Mouse (Mus musculus) intestine, embryonic 14.5 days (tissue): ENCODE measurements around the gene Rassf1. TPM values are rescaled to one million over a fixed set of nuclear protein-coding genes. Genes with fewer than 3 reads are reported as not detected.

ENCODE experiments used
- ATAC-seq: fragments of 200-750 bp; cut with Nextera tagmentation; replicated peaks from 2 replicates; pipeline ENCODE4 v1.8.0; 2017; ENCODE audit warnings: low read depth, moderate number of reproducible peaks, moderate TSS enrichment, moderate library complexity; ENCODE audit not compliant: low FRiP score, low TSS enrichment
- DNase-seq: peaks from one replicate; pipeline ENCODE4 v3.0.0-alpha.2; 2018; ENCODE audit warnings: low spot score
- H3K27ac ChIP-seq: fragments of 300-500 bp; sonication (generic); 2 replicates; pipeline ENCODE4 v1.5.1; 2014; ENCODE audit warnings: low read depth, mild to moderate bottlenecking, control low read depth
- H3K27me3 ChIP-seq: fragments of 300-500 bp; sonication (generic); replicated peaks from 2 replicates; pipeline ENCODE4 v1.6.1; 2014; ENCODE audit warnings: low read length, control low read depth; ENCODE audit not compliant: control insufficient read depth, insufficient read depth
- H3K36me3 ChIP-seq: fragments of 300-500 bp; sonication (generic); 2 replicates; pipeline ENCODE4 v1.6.1; 2014; ENCODE audit warnings: low read length, control low read depth; ENCODE audit not compliant: control insufficient read depth, insufficient read depth
- H3K4me1 ChIP-seq: fragments of 300-500 bp; sonication (generic); replicated peaks from 2 replicates; pipeline ENCODE4 v1.6.1; 2014; ENCODE audit warnings: low read length, control low read depth, mixed read lengths; ENCODE audit not compliant: control insufficient read depth, insufficient read depth
- H3K4me2 ChIP-seq: fragments of 300-500 bp; sonication (generic); 2 replicates; pipeline ENCODE4 v1.6.1; 2014; ENCODE audit warnings: low read length
- H3K4me3 ChIP-seq: fragments of 300-500 bp; sonication (generic); 2 replicates; pipeline ENCODE4 v1.5.1; 2014; ENCODE audit warnings: low read depth, low read length, control low read depth, mixed read lengths
- H3K9ac ChIP-seq: fragments of 300-500 bp; sonication (generic); 2 replicates; pipeline ENCODE4 v1.6.1; 2014; ENCODE audit warnings: mild to moderate bottlenecking, low read length
- H3K9me3 ChIP-seq: fragments of 300-500 bp; sonication (generic); 2 replicates; pipeline ENCODE4 v1.6.1; 2016; ENCODE audit warnings: low read length, control low read depth; ENCODE audit not compliant: control insufficient read depth
- WGBS: fragments of 180-500 bp; shearing (Covaris S2); extraction: QIAGEN DNeasy Blood & Tissue Kit; methylation state at CpG from one replicate; pipeline ENCODE4 v1.1.7; 2014; 5-methylcytosine and 5-hydroxymethylcytosine counted together
- polyA plus RNA-seq: library from polyadenylated mRNA; unstranded; fragments of >200 nt; fragmentation: Nextera tagmentation; extraction: Ambion mirVana; gene quantifications from 2 replicates; pipeline ENCODE4 v1.2.1, GENCODE M21; 2014

Rassf1 gene
- polyA plus RNA-seq, 1 experiment from 2014 or later = 54.4 TPM

DNA sequence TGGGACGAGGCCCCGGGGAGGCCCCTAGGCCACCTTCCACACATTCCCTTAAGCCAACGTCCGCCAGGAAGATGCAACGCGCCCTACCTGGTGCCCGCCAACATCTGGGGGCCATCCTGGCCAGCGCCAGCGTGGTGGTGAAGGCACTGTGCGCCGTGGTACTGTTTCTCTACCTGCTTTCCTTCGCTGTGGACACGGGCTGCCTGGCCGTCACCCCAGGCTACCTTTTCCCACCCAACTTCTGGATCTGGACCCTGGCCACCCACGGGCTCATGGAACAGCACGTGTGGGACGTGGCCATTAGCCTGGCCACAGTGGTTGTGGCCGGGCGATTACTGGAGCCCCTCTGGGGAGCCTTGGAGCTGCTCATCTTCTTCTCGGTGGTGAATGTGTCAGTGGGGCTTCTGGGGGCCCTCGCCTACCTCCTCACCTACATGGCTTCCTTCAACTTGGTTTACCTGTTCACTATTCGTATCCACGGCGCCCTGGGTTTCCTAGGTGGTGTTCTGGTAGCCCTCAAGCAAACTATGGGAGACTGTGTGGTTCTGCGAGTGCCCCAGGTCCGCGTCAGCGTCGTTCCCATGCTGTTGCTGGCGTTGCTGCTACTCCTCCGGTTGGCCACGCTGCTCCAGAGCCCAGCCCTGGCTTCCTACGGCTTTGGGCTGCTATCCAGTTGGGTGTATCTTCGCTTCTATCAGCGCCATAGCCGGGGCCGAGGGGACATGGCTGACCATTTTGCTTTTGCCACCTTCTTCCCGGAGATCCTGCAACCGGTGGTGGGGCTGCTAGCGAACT is 16.8 kb upstream of the Rassf1 start:
- H3K4me1 ChIP-seq = peaks cover 21% of the 10 kb centered on the region
- H3K9ac ChIP-seq = peak overlapping the region; percentile 87
- WGBS = under 1% methylated on average over 40 of the region's 40 CpGs
- H3K27ac ChIP-seq = peak overlapping the region; percentile 67
- H3K27me3 ChIP-seq = no peaks in the 10 kb centered on the region
- H3K36me3 ChIP-seq = peaks cover 30% of the 10 kb centered on the region
- DNase-seq (no peak), ATAC-seq (no peak)
- peak overlapping the region; percentile 78 for H3K4me3 ChIP-seq
- peak overlapping the region; percentile 96 for H3K4me2 ChIP-seq
- H3K9me3 ChIP-seq = no peaks in the 10 kb centered on the region

DNA sequence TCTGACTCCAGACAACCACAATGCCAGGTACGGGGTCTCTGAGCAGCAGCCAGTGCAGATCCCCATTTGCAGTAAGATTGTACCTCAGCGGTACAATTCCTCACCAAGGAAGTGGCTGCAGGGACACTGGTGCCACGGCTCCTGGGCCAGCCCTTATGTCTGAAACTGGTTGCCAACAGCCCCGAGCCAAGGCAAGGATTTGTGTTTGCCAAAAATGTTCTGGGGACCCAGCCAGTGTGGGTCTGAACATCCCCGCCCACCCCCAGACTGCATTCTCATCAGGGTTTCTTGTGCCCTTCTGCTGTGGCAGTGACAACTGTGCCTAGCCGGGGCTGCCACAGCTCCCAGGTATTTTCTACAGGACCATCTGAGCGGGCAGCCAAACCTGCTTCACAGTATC is 13.1 kb upstream of the Rassf1 start:
- Histone ChIP-seq H3K4me1 (peaks cover 33% of the 10 kb centered on the region), H3K4me3 (no peak overlapping the region), H3K9ac (no peak overlapping the region), H3K4me2 (no peak overlapping the region), H3K36me3 (peaks cover 36% of the 10 kb centered on the region), H3K27ac (no peak overlapping the region), H3K27me3 (no peaks in the 10 kb centered on the region), H3K9me3 (no peaks in the 10 kb centered on the region)
- WGBS = 94% methylated on average over 7 of the region's 7 CpGs
- ATAC-seq (no peak), DNase-seq (no peak)

DNA sequence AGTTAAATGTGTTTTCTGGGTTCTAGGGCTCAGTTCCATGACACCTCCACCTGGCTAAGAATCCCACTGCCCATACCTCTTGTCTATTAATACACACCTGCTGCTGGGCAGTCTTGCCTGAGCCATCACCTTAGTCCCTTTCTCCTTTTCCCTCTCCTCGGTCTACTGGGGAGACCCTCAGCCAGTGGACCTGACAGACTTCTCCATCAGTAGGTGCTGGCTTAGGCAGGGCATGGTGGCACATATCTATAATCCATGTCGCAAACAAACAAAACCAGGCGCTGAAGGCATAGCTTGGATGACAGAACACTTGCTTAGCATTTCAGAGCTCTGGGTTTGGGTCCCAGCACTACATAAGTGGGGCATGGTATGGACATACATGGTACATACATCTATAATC is 12.6 kb upstream of the Rassf1 start:
- H3K4me3 ChIP-seq = no peak overlapping the region
- ATAC-seq = no peak
- H3K4me1 ChIP-seq = peaks cover 33% of the 10 kb centered on the region
- no peak overlapping the region for H3K4me2 ChIP-seq
- H3K9me3 ChIP-seq = no peaks in the 10 kb centered on the region
- H3K9ac ChIP-seq = no peak overlapping the region
- H3K36me3 ChIP-seq = peaks cover 40% of the 10 kb centered on the region
- H3K27ac ChIP-seq = no peak overlapping the region
- 93% methylated on average over 3 of the region's 3 CpGs for WGBS
- H3K27me3 ChIP-seq = no peaks in the 10 kb centered on the region
- no peak for DNase-seq

DNA sequence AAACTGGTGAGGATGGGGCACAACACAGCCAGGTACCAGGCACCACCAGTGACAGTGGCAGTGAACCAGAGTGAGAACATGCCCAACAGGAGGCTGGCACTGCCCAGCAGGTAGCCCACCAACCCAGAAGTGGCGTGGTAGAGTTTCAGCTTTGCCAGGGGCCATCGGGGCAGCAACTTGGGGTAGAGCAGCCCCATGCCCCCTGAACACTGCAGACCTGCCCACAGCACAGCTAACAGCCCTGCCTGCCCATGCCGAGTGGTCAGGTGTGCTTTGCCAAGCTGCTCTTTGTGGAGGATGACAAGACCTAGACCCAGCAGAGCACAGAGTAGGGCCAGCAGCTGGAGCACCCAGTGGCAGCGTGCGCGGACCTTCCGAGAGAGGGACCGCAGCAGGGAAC is 11.4 kb upstream of the Rassf1 start:
- no peak for ATAC-seq
- no peak overlapping the region for H3K9ac ChIP-seq
- DNase-seq = no peak
- no peak overlapping the region for H3K4me3 ChIP-seq
- H3K9me3 ChIP-seq = no peaks in the 10 kb centered on the region
- no peak overlapping the region for H3K27ac ChIP-seq
- H3K27me3 ChIP-seq = no peaks in the 10 kb centered on the region
- 93% methylated on average over 8 of the region's 8 CpGs for WGBS
- peaks cover 33% of the 10 kb centered on the region for H3K4me1 ChIP-seq
- H3K4me2 ChIP-seq = no peak overlapping the region
- peaks cover 51% of the 10 kb centered on the region for H3K36me3 ChIP-seq

DNA sequence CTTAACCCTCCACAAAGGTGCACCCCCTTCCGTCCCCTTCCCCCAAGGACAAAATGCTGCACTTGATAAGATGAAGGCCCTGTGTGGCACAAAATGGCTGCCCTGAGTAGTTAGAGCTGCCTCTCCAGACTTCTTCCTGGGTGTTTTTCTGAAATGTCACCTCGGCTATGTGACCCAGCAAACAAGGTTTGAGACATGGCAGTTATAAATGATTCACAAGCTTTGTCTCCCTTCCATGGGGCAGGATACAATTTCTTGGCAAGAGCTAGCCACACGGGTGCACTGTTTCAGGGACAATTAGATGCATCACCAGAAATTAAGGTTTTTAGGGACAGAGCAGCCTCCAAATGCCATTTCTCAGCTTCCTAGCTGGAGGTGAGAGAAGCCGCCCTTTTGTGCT is 10.9 kb upstream of the Rassf1 start:
- Histone ChIP-seq H3K27me3 (no peaks in the 10 kb centered on the region), H3K4me2 (no peak overlapping the region), H3K27ac (no peak overlapping the region), H3K4me1 (peaks cover 32% of the 10 kb centered on the region), H3K4me3 (no peak overlapping the region), H3K36me3 (peaks cover 56% of the 10 kb centered on the region), H3K9me3 (no peaks in the 10 kb centered on the region), H3K9ac (no peak overlapping the region)
- DNase-seq = no peak
- no peak for ATAC-seq
- WGBS = 64% methylated on average over 4 of the region's 4 CpGs

DNA sequence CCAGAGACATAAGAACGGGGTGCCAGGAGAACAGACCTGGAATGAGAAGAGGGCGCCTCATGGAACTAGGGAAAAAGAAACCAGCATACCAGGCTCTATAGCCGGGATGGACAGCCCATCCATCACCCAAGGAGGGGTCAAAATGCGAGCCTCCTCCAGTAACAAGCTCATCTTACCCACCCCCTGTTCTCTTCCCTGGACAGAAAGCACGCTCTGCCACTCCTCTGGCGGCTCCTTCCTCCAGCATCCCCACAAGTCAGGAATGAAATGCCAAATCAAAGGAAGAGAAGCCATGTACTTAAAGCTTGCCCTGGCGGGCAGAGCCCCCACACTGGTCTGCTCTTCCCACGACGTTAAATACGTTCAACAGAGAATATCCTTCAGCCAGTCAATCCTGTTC is 10.3 kb upstream of the Rassf1 start:
- DNase-seq = no peak
- H3K4me1 ChIP-seq = peaks cover 26% of the 10 kb centered on the region
- peaks cover 57% of the 10 kb centered on the region for H3K36me3 ChIP-seq
- no peaks in the 10 kb centered on the region for H3K27me3 ChIP-seq
- no peak overlapping the region for H3K9ac ChIP-seq
- no peak for ATAC-seq
- no peaks in the 10 kb centered on the region for H3K9me3 ChIP-seq
- H3K4me3 ChIP-seq = peak overlapping the region; percentile 87
- H3K27ac ChIP-seq = no peak overlapping the region
- WGBS = 31% methylated on average over 10 of the region's 10 CpGs
- H3K4me2 ChIP-seq = peak overlapping the region; percentile 97

DNA sequence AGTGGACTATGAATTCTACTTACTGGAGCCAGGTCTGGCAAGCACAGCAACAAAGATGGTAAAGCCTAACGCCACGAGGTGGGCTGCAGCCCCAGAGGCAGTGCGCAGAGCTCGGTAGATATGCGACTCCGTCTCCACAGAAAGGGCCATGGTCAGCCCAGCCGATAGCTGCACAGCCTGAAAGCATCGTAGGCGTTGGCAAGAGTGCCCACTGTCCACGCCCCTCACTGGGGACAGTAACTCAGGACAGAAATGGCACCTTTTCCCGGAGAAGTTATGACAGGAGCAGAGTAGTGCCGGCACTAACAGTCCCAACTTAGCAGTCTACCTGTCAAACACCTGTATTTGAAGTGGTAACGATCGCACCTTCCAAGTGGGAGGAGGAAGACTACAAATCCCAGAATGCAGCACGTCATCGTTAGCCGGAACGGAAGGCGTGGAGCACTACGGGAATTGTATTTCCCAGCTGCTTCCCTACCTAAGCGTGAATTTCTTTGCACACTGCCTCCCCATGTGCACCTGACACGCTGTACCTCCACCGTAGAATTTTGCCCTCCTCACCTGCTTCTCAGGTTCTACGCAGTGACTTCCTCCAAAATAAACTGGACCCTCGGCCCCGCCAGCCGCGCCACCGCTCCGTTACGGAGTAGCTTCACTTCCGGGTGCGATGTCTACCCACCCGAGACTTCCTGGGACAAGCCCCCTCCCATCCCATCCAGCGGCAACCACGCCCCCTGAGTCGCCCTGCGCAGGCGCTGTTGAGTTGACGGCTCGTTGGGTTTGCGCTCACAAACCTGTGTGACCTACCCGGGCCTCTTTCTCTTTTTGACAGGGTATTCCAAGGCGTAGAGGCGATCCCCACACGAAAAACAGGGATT is 9.6 kb upstream of the Rassf1 start, which contains the start of the genes Cyb561d2 and Nprl2:
Gene Cyb561d2, minus strand, starts transcription at position 720 of the 878 bp plus-strand sequence.
Gene Nprl2, plus strand, starts transcription at position 753 of the 878 bp plus-strand sequence.
- H3K27ac ChIP-seq = no peak within 1 kb of the TSS
- H3K36me3 ChIP-seq = peaks cover 56% of the 10 kb centered on the region
- peak within 1 kb of the TSS; percentile 87 for H3K4me3 ChIP-seq
- DNase-seq = peak; percentile 97
- H3K9me3 ChIP-seq = no peaks in the 10 kb centered on the region
- no peaks in the 10 kb centered on the region for H3K27me3 ChIP-seq
- ATAC-seq = peak; percentile 82
- peak within 1 kb of the TSS; percentile 97 for H3K4me2 ChIP-seq
- H3K9ac ChIP-seq = peak within 1 kb of the TSS; percentile 55
- H3K4me1 ChIP-seq = peaks cover 23% of the 10 kb centered on the region
- under 1% methylated on average over 46 of the region's 46 CpGs for WGBS

DNA sequence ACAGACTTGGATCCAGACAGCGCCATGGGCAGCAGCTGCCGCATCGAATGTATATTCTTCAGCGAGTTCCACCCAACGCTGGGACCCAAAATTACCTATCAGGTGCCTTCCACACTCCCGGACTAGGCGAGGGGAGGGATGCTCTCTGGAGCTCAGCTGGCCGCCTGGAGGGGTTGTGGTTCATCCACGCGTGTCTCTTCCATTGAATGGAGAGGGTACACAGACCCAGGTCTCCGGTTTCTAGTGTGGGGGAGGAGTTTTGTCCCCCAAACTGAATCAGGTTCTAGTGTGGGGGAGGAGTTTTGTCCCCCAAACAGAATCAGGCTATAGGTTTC is 9.0 kb upstream of the Rassf1 start:
- DNase-seq (no peak), ATAC-seq (peak; percentile 21; the same call in 1 of the 2 replicates)
- Histone ChIP-seq H3K9ac (peak overlapping the region; percentile 55), H3K4me2 (peak overlapping the region; percentile 97), H3K9me3 (no peaks in the 10 kb centered on the region), H3K4me3 (peak overlapping the region; percentile 87), H3K27ac (no peak overlapping the region), H3K27me3 (no peaks in the 10 kb centered on the region), H3K36me3 (peaks cover 50% of the 10 kb centered on the region), H3K4me1 (peaks cover 23% of the 10 kb centered on the region)
- WGBS = under 1% methylated on average over 11 of the region's 11 CpGs
